Mouse (Mus musculus) hindbrain, embryonic 14.5 days (tissue): ENCODE measurements around the gene Dab1. TPM values are rescaled to one million over a fixed set of nuclear protein-coding genes. Genes with fewer than 3 reads are reported as not detected.

Experiments
- ATAC-seq: fragments of 200-750 bp; cut with Nextera tagmentation; 2 replicates; pipeline ENCODE4 v1.8.0; 2017; ENCODE audit warnings: moderate number of reproducible peaks, mild to moderate bottlenecking, moderate TSS enrichment, moderate library complexity; ENCODE audit not compliant: low FRiP score
- DNase-seq: peaks from one replicate; pipeline ENCODE4 v3.0.0-alpha.2; 2015; ENCODE audit warnings: low spot score
- H3K27ac ChIP-seq: fragments of 300-500 bp; sonication (generic); 2 replicates; pipeline ENCODE4 v1.5.1; 2014; ENCODE audit warnings: mild to moderate bottlenecking, moderate library complexity
- H3K27me3 ChIP-seq: fragments of 300-500 bp; sonication (generic); 2 replicates; pipeline ENCODE4 v1.6.1; 2014; ENCODE audit warnings: mild to moderate bottlenecking, low read length, mixed read lengths; ENCODE audit not compliant: control insufficient read depth, insufficient read depth
- H3K36me3 ChIP-seq: fragments of 300-500 bp; sonication (generic); replicated peaks from 2 replicates; pipeline ENCODE4 v1.6.1; 2014; ENCODE audit not compliant: control insufficient read depth, insufficient read depth
- H3K4me1 ChIP-seq: fragments of 300-500 bp; sonication (generic); replicated peaks from 2 replicates; pipeline ENCODE4 v1.6.1; 2014; ENCODE audit warnings: antibody characterized with exemption, low read length, mixed read lengths; ENCODE audit not compliant: control insufficient read depth, insufficient read depth
- H3K4me2 ChIP-seq: fragments of 300-500 bp; sonication (generic); replicated peaks from 2 replicates; pipeline ENCODE4 v1.6.1; 2014; ENCODE audit warnings: mild to moderate bottlenecking, moderate library complexity
- H3K4me3 ChIP-seq: fragments of 300-500 bp; sonication (generic); replicated peaks from 2 replicates; pipeline ENCODE4 v1.5.1; 2014; ENCODE audit warnings: mild to moderate bottlenecking, low read length
- H3K9ac ChIP-seq: fragments of 300-500 bp; sonication (generic); 2 replicates; pipeline ENCODE4 v1.6.1; 2014
- H3K9me3 ChIP-seq: fragments of 300-500 bp; sonication (generic); 2 replicates; pipeline ENCODE4 v1.6.1; 2016; ENCODE audit warnings: low read length; ENCODE audit not compliant: control insufficient read depth
- WGBS: fragments of 180-500 bp; shearing (Covaris S2); extraction: QIAGEN DNeasy Blood & Tissue Kit; methylation state at CpG from one replicate; pipeline ENCODE4 v1.1.7; 2014; 5-methylcytosine and 5-hydroxymethylcytosine counted together
- polyA plus RNA-seq: library from polyadenylated mRNA; unstranded; fragments of >200 nt; fragmentation: Nextera tagmentation; extraction: Ambion mirVana; gene quantifications from 2 replicates; pipeline ENCODE4 v1.2.1, GENCODE M21; 2014

Dab1 gene
- polyA plus RNA-seq, 1 experiment from 2014 or later, result 62.9 TPM

DNA sequence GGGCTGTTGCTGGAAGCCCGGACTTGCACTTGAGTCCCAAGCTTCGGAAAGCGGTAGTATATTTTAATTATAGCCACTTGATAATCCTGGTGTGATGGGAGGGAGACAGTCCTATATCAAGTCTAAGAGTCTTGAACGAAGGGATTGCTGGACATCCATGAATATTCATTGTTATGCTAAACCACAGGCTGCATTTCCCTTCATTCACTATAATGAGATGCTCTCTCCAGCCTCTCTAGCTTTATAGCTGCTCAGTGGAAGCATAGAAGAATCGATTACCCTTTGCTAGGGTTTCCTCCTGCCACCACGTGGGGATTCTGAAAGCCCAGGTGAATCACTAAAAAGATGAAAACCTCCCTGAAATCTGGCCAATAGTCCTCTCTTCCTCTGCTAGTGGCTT lies 278.5 kb downstream of the Dab1 start:
- WGBS, result 42% methylated on average over 6 of the region's 6 CpGs
- no peak for DNase-seq
- no peak for ATAC-seq
- H3K4me2 ChIP-seq, result no peak overlapping the region
- no peaks in the 10 kb centered on the region for H3K9me3 ChIP-seq
- H3K4me3 ChIP-seq, result no peak overlapping the region
- no peaks in the 10 kb centered on the region for H3K27me3 ChIP-seq
- no peak overlapping the region for H3K27ac ChIP-seq
- H3K4me1 ChIP-seq, result no peaks in the 10 kb centered on the region
- no peak overlapping the region for H3K9ac ChIP-seq
- H3K36me3 ChIP-seq, result no peaks in the 10 kb centered on the region

DNA sequence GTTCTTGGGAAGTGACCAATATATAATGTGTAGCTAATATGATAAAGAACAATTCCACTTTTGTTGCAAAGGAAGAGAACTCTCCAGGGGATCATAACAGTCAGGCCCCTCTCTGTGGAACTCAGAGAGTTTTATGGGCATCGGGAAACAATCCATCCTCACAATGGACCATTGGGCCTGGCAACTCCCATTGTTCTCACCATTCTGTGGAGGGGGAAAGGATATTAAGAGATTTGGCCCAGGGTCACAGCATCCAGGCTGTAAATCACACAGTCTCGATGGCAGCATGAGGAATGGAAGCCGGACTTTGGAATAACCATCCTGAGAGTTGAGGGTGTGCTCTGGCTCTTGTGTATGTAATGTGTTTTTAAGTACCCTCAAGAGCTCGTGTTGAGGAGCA lies 292.3 kb downstream of the Dab1 start:
- Histone ChIP-seq H3K27ac (no peak overlapping the region), H3K4me2 (no peak overlapping the region), H3K4me3 (no peak overlapping the region), H3K4me1 (0 out of 2 replicates have a peak, but pooled peaks cover 2% of the 10 kb centered on the region), H3K9ac (no peak overlapping the region), H3K9me3 (no peaks in the 10 kb centered on the region), H3K36me3 (no peaks in the 10 kb centered on the region), H3K27me3 (no peaks in the 10 kb centered on the region)
- DNase-seq (no peak), ATAC-seq (no peak)
- 32% methylated on average over 4 of the region's 4 CpGs for WGBS

DNA sequence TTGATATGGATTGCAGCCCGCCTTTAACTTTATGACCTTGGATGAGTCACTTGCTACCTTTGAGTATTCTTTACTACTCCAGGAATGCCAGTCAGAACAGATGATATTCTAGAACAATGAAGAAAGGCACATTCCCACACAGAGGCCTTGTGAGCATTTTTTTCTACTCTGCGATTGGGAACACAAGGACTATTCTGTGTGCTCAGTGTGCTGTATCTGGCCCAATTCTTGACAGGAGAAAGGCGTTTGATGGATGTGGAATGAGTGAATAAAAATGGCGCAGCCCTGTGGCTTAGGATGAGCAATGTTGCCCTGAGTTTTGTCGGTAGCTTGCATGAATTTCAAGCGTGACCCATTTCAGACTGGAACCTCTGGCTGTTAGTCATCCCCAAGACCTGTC lies 292.9 kb downstream of the Dab1 start:
- Histone ChIP-seq H3K4me2 (no peak overlapping the region), H3K4me1 (0 out of 2 replicates have a peak, but pooled peaks cover 2% of the 10 kb centered on the region), H3K9ac (no peak overlapping the region), H3K27me3 (no peaks in the 10 kb centered on the region), H3K27ac (no peak overlapping the region), H3K4me3 (no peak overlapping the region), H3K36me3 (no peaks in the 10 kb centered on the region), H3K9me3 (no peaks in the 10 kb centered on the region)
- WGBS, result 62% methylated on average over 6 of the region's 6 CpGs
- ATAC-seq, result no peak
- no peak for DNase-seq

DNA sequence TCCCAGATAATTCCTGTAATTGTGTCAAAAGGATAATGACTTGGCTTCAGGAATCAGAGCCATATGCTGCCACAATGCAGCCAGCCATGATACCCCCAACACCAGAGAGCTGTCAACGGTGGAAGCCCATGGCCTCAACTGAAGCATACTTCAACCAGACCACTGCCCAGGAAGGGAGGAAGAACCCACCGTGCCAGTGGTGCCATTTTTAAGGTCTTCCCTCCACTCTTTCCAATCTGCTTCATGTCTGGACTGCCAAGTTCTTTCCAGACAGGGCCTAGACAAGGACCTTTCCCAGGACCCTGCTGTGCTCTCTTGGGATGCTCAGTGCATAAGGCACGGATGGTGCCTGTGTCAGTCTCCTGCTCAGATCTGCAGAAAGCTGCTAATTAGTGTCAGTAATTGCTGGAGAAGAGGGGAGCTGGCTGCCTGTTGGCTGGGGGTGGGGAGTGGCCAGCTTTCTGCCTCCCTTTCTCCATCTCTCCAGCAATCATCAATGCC lies 303.3 kb downstream of the Dab1 start:
- Histone ChIP-seq H3K36me3 (no peaks in the 10 kb centered on the region), H3K4me3 (no peak overlapping the region), H3K4me1 (peaks cover 15% of the 10 kb centered on the region), H3K9ac (no peak overlapping the region), H3K4me2 (no peak overlapping the region), H3K27me3 (no peaks in the 10 kb centered on the region), H3K9me3 (no peaks in the 10 kb centered on the region), H3K27ac (no peak overlapping the region)
- WGBS, result 49% methylated on average over 3 of the region's 3 CpGs
- ATAC-seq (no peak; the same call in 1 of the 2 replicates), DNase-seq (no peak)

DNA sequence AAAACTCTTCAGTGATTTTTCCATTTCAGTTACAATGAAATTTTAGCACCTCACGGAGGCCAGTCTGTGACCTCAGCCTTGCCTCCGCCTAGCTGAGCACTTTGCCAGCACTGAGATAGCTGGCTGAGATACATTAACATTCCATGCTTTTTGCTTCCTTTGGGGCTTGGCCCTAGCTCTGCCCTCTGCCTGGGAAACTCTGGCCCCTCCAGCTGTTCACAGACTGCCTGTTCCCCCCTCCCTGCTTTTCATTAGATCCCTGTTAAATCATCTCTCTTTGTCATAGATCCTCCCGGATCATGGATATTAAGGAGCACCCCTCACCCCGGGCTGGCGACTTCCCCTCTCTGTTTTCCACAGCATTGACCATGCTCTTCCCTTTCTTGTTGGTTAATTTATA lies 307.5 kb downstream of the Dab1 start:
- Histone ChIP-seq H3K36me3 (no peaks in the 10 kb centered on the region), H3K9ac (no peak overlapping the region), H3K4me2 (no peak overlapping the region), H3K9me3 (no peaks in the 10 kb centered on the region), H3K4me1 (peaks cover 11% of the 10 kb centered on the region; the same call in 1 of the 2 replicates), H3K27ac (no peak overlapping the region), H3K4me3 (no peak overlapping the region), H3K27me3 (no peaks in the 10 kb centered on the region)
- DNase-seq (no peak), ATAC-seq (no peak)
- 33% methylated on average over 5 of the region's 5 CpGs for WGBS

DNA sequence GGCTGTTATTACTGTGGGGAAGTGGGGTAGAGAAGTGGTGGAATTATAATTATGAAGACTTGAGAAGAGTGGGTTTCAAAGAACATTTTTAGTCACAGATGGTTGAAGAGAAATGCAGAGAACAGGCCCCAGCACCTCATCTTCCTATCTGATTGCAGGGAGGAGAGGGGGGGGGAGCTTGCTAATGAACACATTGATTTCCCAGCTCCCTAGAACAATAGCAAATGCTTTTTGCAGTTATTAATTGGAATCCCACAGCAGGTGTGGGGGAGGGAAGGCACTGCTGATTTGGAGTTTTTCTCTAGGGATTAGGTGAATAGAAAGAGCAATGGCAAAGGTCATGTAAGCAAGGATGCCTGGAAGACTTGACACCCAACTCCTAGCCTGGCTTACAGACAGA lies 310.5 kb downstream of the Dab1 start:
- H3K36me3 ChIP-seq, result no peaks in the 10 kb centered on the region
- peaks cover 5% of the 10 kb centered on the region; the same call in 1 of the 2 replicates for H3K4me1 ChIP-seq
- no peak overlapping the region for H3K9ac ChIP-seq
- H3K27ac ChIP-seq, result no peak overlapping the region
- H3K27me3 ChIP-seq, result no peaks in the 10 kb centered on the region
- no peaks in the 10 kb centered on the region for H3K9me3 ChIP-seq
- ATAC-seq (no peak), DNase-seq (no peak)
- H3K4me3 ChIP-seq, result no peak overlapping the region
- H3K4me2 ChIP-seq, result no peak overlapping the region

DNA sequence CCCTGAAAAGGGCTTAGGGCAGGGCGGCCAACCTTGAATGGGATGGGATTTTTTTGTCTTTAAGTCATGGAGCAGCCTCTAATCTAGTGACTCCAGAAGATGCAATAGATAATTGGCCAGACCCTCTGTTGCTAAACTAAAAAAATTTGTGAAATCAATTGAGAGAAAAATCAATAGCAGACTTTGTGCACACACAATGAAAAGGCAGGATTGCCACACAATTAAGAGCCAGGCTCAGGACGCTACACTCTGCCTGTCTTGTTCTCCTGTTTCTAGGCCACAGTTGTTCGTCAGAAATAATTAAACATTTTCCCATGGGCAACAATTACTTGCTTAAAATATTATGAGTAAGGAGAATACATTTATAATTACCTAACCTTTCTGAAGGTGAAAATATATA lies 315.2 kb downstream of the Dab1 start:
- ATAC-seq (no peak), DNase-seq (no peak)
- no peaks in the 10 kb centered on the region for H3K4me1 ChIP-seq
- no peaks in the 10 kb centered on the region for H3K36me3 ChIP-seq
- H3K9me3 ChIP-seq, result no peaks in the 10 kb centered on the region
- no peak overlapping the region for H3K4me3 ChIP-seq
- H3K4me2 ChIP-seq, result no peak overlapping the region
- H3K27me3 ChIP-seq, result no peaks in the 10 kb centered on the region
- 60% methylated on average over 3 of the region's 3 CpGs for WGBS
- H3K9ac ChIP-seq, result no peak overlapping the region
- no peak overlapping the region for H3K27ac ChIP-seq

DNA sequence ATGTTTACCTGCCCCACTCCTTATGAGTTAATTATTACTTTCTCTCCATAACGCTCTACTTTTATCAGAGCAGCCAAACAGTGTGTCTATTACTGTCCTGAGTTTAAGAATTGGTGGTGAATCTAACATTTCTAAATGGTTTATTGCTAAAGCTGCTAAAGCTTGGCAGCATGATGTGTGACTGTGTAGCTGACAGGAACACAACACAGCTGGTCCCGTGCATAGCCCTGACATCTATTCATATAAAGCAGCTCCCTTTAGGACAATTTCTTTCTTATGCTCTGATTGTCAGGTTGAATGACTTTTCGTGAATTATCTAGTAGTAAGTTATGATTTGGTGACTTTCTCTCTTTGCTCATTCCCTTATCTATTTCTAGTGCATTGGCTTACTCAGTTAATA lies 329.1 kb downstream of the Dab1 start:
- Histone ChIP-seq H3K4me2 (no peak overlapping the region), H3K27ac (no peak overlapping the region), H3K27me3 (no peaks in the 10 kb centered on the region), H3K36me3 (no peaks in the 10 kb centered on the region), H3K9ac (no peak overlapping the region), H3K4me3 (no peak overlapping the region), H3K9me3 (no peaks in the 10 kb centered on the region), H3K4me1 (peaks cover 8% of the 10 kb centered on the region; the same call in 1 of the 2 replicates)
- ATAC-seq (no peak), DNase-seq (no peak)
- 66% methylated on average over 3 of the region's 3 CpGs for WGBS

DNA sequence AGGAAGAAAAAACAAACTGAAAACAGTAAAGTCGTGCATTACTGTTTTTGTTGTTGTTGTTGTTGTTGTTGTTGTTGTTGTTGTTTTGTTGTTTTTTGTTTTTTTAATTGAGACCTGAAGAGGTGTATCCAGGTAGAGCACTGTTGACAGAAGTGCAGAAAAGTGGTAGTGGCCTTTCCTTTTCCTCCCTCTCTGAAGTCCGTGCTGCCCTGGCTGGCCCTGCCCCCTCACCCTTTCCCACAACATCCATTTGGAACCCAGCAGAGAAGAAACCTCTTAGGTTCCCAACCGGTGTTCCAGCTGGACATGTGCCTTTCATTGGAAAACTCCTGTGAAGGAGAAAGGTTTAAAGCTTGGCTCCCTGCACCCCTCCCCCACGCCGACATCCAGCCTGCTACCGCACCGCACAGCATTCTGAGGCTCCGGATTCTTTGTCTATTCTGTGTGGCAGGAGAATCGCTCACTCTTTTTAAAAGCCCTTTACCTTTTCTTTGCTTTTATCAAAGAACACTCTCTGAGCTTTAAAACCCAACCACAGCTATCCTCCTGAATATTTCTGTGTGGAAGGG lies 334.6 kb downstream of the Dab1 start:
- WGBS, result 18% methylated on average over 9 of the region's 9 CpGs
- Histone ChIP-seq H3K4me2 (no peak overlapping the region), H3K36me3 (no peaks in the 10 kb centered on the region), H3K27ac (no peak overlapping the region), H3K9me3 (no peaks in the 10 kb centered on the region), H3K4me1 (no peaks in the 10 kb centered on the region), H3K4me3 (no peak overlapping the region), H3K27me3 (no peaks in the 10 kb centered on the region), H3K9ac (0 out of 2 replicates have a peak overlapping the region, but pooled peaks have one; percentile 5)
- ATAC-seq (no peak), DNase-seq (peak; percentile 59)
